Mouse (Mus musculus): ENCODE results near the gene Rnf222. TPM values are rescaled to one million over a fixed set of nuclear protein-coding genes. Genes with fewer than 3 reads are reported as not detected.

The Rnf222 gene
- total RNA-seq (2014; rRNA removed; ENCODE audit: low replicate concordance), result not detected in 2 replicates
- 0.14 and 0.15 TPM in 2 replicates for polyA plus RNA-seq (2015; fragmentation: Nextera tagmentation; extraction: Ambion mirVana)

- WGBS, result 29% methylated on average over 6 of the region's 6 CpGs
- ATAC-seq (ENCODE audit: insufficient read depth, low read depth) (no peak), DNase-seq (ENCODE audit: low spot score) (no peak)
- Histone ChIP-seq H3K27me3 (ENCODE audit: control insufficient read depth, insufficient read depth, low read length) (no peaks in the 10 kb centered on the region), H3K27ac (ENCODE audit: low read depth) (no peak within 1 kb of the TSS), H3K4me2 (ENCODE audit: low read depth, low read length) (no peak within 1 kb of the TSS), H3K4me1 (ENCODE audit: control insufficient read depth, insufficient read depth) (no peaks in the 10 kb centered on the region), H3K4me3 (ENCODE audit: low read depth, low read length) (no peak within 1 kb of the TSS), H3K9ac (replicated peaks; ENCODE audit: low read depth, low read length) (no peak within 1 kb of the TSS), H3K36me3 (replicated peaks; ENCODE audit: control insufficient read depth, insufficient read depth, low read length) (no peaks in the 10 kb centered on the region), H3K9me3 (replicated peaks; ENCODE audit: control insufficient read depth, low read length) (no peaks in the 10 kb centered on the region)
- TF ChIP-seq CTCF (IDR thresholded peaks at IDR 0.05; ENCODE audit: low read depth) (no peak), EP300 (IDR thresholded peaks at IDR 0.05; ENCODE audit: low read depth) (no peak)
Observed at GRCm38 (mm10) chr11:68888253-68888652, at the start of gene Rnf222. Rnf222 (plus strand) TSS chr11:68888553.

GRCm38 (mm10) chr11:68839606-68840005 is 48.7 kb upstream of the Rnf222 start:
- H3K9me3 ChIP-seq (replicated peaks; ENCODE audit: control insufficient read depth, low read length), result no peaks in the 10 kb centered on the region
- H3K4me1 ChIP-seq (ENCODE audit: control insufficient read depth, insufficient read depth), result no peaks in the 10 kb centered on the region
- H3K9ac ChIP-seq (replicated peaks; ENCODE audit: low read depth, low read length), result no peak overlapping the region
- no peak overlapping the region for H3K27ac ChIP-seq (ENCODE audit: low read depth)
- H3K27me3 ChIP-seq (ENCODE audit: control insufficient read depth, insufficient read depth, low read length), result no peaks in the 10 kb centered on the region
- no peak overlapping the region for H3K4me2 ChIP-seq (ENCODE audit: low read depth, low read length)
- DNase-seq (ENCODE audit: low spot score) (no peak), ATAC-seq (ENCODE audit: insufficient read depth, low read depth) (no peak)
- H3K36me3 ChIP-seq (replicated peaks; ENCODE audit: control insufficient read depth, insufficient read depth, low read length), result peaks cover 63% of the 10 kb centered on the region
- TF ChIP-seq CTCF (IDR thresholded peaks at IDR 0.05; ENCODE audit: low read depth) (no peak), EP300 (IDR thresholded peaks at IDR 0.05; ENCODE audit: low read depth) (no peak)
- no peak overlapping the region for H3K4me3 ChIP-seq (ENCODE audit: low read depth, low read length)
- WGBS, result 87% methylated on average over 5 of the region's 5 CpGs

GRCm38 (mm10) chr11:68850862-68851261 is 37.5 kb upstream of the Rnf222 start:
- peak overlapping the region; percentile 87 for H3K4me3 ChIP-seq (ENCODE audit: low read depth, low read length)
- no peaks in the 10 kb centered on the region for H3K36me3 ChIP-seq (replicated peaks; ENCODE audit: control insufficient read depth, insufficient read depth, low read length)
- H3K4me2 ChIP-seq (ENCODE audit: low read depth, low read length), result peak overlapping the region; percentile 80
- ATAC-seq (ENCODE audit: insufficient read depth, low read depth) (no peak), DNase-seq (ENCODE audit: low spot score) (no peak)
- TF ChIP-seq EP300 (IDR thresholded peaks at IDR 0.05; ENCODE audit: low read depth) (no peak), CTCF (IDR thresholded peaks at IDR 0.05; ENCODE audit: low read depth) (no peak)
- no peaks in the 10 kb centered on the region for H3K9me3 ChIP-seq (replicated peaks; ENCODE audit: control insufficient read depth, low read length)
- no peak overlapping the region for H3K27ac ChIP-seq (ENCODE audit: low read depth)
- no peaks in the 10 kb centered on the region for H3K27me3 ChIP-seq (ENCODE audit: control insufficient read depth, insufficient read depth, low read length)
- WGBS, result 66% methylated on average over 7 of the region's 7 CpGs
- no peak overlapping the region for H3K9ac ChIP-seq (replicated peaks; ENCODE audit: low read depth, low read length)
- peaks cover 8% of the 10 kb centered on the region; the same call in 1 of the 2 replicates for H3K4me1 ChIP-seq (ENCODE audit: control insufficient read depth, insufficient read depth)

DNA sequence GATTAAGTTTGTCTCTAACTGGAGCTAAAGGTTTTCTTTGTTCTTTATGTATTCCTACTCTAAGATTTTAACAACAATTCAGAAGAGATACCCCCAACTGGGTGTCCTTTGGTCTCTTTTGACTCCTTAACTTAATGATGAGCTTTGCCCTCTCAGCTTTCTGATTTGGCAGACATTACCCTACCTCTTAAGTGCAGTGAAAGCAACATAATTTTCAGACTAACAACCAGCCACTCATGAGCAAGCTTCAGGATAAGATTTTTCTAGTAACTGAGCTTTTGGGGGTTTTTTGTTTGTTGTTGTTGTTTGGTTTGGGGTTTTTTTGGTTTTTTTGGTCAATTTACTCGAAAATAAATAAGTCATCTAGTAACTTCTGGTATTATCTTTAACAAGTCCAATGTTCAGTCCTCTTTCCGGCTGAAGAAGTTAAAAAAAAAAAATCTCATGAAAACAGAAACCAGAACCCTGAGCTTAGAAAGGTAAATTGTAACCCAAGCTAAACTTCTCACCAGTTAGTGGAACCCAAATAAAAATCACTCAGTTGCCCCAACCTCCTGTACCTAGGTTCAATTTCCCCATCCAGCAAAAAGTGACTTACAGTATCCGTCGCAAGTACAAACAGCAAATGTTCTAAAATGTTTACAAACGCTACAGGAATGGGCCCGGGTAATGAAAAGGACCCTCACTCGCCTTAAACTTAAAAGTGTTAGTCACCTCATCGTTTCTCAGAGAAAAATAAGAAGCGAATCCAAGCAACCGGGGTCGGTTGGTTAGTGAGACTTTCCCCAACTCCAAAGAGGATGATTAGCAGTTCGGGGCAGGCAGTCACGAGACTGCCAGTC is 36.5 kb upstream of the Rnf222 start:
- no peak for ATAC-seq (ENCODE audit: insufficient read depth, low read depth)
- no peak for TF ChIP-seq CTCF (IDR thresholded peaks at IDR 0.05; ENCODE audit: low read depth)
- no peak for TF ChIP-seq EP300 (IDR thresholded peaks at IDR 0.05; ENCODE audit: low read depth)
- H3K4me3 ChIP-seq (ENCODE audit: low read depth, low read length), result peak overlapping the region; percentile 87
- WGBS, result 2% methylated on average over 13 of the region's 13 CpGs
- DNase-seq (ENCODE audit: low spot score), result no peak
- H3K27ac ChIP-seq (ENCODE audit: low read depth), result peak overlapping the region; percentile 99
- H3K4me1 ChIP-seq (ENCODE audit: control insufficient read depth, insufficient read depth), result peaks cover 8% of the 10 kb centered on the region; the same call in 1 of the 2 replicates
- no peaks in the 10 kb centered on the region for H3K27me3 ChIP-seq (ENCODE audit: control insufficient read depth, insufficient read depth, low read length)
- peak overlapping the region; percentile 80 for H3K4me2 ChIP-seq (ENCODE audit: low read depth, low read length)
- H3K9me3 ChIP-seq (replicated peaks; ENCODE audit: control insufficient read depth, low read length), result no peaks in the 10 kb centered on the region
- peak overlapping the region; percentile 95 for H3K9ac ChIP-seq (replicated peaks; ENCODE audit: low read depth, low read length)
- no peaks in the 10 kb centered on the region for H3K36me3 ChIP-seq (replicated peaks; ENCODE audit: control insufficient read depth, insufficient read depth, low read length)

DNA sequence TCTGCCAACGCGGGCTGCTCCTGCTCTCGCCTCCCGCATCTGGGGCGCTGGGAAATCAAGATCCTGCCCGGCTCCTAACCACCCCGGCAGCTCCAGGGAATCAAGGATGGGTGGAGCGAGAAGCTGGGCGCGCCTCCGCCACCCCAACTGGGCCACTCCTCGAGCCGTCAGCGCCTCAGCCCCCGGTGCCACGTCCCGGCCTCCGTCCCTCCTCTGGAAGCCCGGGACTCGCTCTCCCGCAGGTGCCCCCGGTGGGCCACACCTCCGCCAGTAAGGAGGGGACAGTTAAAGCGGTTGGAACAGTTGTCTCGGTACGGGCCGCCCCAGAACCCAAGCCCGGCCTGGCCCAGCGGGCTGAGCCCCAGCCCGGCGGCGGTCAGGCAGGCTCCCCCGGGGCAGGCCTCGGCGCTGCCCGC is 35.9 kb upstream of the Rnf222 start:
- H3K27me3 ChIP-seq (ENCODE audit: control insufficient read depth, insufficient read depth, low read length), result no peaks in the 10 kb centered on the region
- H3K27ac ChIP-seq (ENCODE audit: low read depth), result peak overlapping the region; percentile 99
- peak overlapping the region; percentile 80 for H3K4me2 ChIP-seq (ENCODE audit: low read depth, low read length)
- WGBS, result 0% methylated on average over 32 of the region's 36 CpGs
- peak overlapping the region; percentile 87 for H3K4me3 ChIP-seq (ENCODE audit: low read depth, low read length)
- ATAC-seq (ENCODE audit: insufficient read depth, low read depth) (peak; percentile 45), DNase-seq (ENCODE audit: low spot score) (peak; percentile 45)
- H3K4me1 ChIP-seq (ENCODE audit: control insufficient read depth, insufficient read depth), result peaks cover 8% of the 10 kb centered on the region; the same call in 1 of the 2 replicates
- H3K36me3 ChIP-seq (replicated peaks; ENCODE audit: control insufficient read depth, insufficient read depth, low read length), result no peaks in the 10 kb centered on the region
- H3K9me3 ChIP-seq (replicated peaks; ENCODE audit: control insufficient read depth, low read length), result no peaks in the 10 kb centered on the region
- TF ChIP-seq CTCF (IDR thresholded peaks at IDR 0.05; ENCODE audit: low read depth), result no peak
- TF ChIP-seq EP300 (IDR thresholded peaks at IDR 0.05; ENCODE audit: low read depth), result no peak
- peak overlapping the region; percentile 95 for H3K9ac ChIP-seq (replicated peaks; ENCODE audit: low read depth, low read length)

Measured in heart, postnatal 0 days (tissue).